Mouse (Mus musculus): ENCODE measurements around the gene Sox3. TPM values are rescaled to one million over a fixed set of nuclear protein-coding genes. Genes with fewer than 3 reads are reported as not detected.

Sox3 gene
- polyA plus RNA-seq (2012; rRNA removed), result not detected in 2 replicates

GRCm38 (mm10) chrX:60892801-60893681 lies at the start of gene Sox3:
TSS of gene Sox3 (minus strand) at chrX:60893430.

Measured in stomach, adult 2 months (tissue).